Mouse (Mus musculus) limb, embryonic 12.5 days (tissue): ENCODE results near the gene Fam189a1. TPM values are rescaled to one million over a fixed set of nuclear protein-coding genes. Genes with fewer than 3 reads are reported as not detected.

Experiments
- ATAC-seq: fragments of 200-750 bp; cut with Nextera tagmentation; 2 replicates; pipeline ENCODE4 v1.8.0; 2017; ENCODE audit warnings: low read depth, moderate TSS enrichment; ENCODE audit not compliant: insufficient number of reproducible peaks, insufficient read depth, low FRiP score, low TSS enrichment
- H3K27ac ChIP-seq: fragments of 300-500 bp; sonication (generic); 2 replicates; pipeline ENCODE4 v1.5.1; 2016; ENCODE audit warnings: mild to moderate bottlenecking, moderate library complexity
- H3K27me3 ChIP-seq: fragments of 300-500 bp; sonication (generic); 2 replicates; pipeline ENCODE4 v1.6.1; 2016; ENCODE audit warnings: mild to moderate bottlenecking, moderate library complexity
- H3K36me3 ChIP-seq: fragments of 300-500 bp; sonication (generic); 2 replicates; pipeline ENCODE4 v1.6.1; 2016; ENCODE audit warnings: mild to moderate bottlenecking, moderate library complexity
- H3K4me1 ChIP-seq: fragments of 300-500 bp; sonication (generic); replicated peaks from 2 replicates; pipeline ENCODE4 v1.6.1; 2016
- H3K4me2 ChIP-seq: fragments of 300-500 bp; sonication (generic); 2 replicates; pipeline ENCODE4 v1.6.1; 2016; ENCODE audit warnings: mild to moderate bottlenecking, moderate library complexity
- H3K4me3 ChIP-seq: fragments of 300-500 bp; sonication (generic); replicated peaks from 2 replicates; pipeline ENCODE4 v1.5.1; 2016; ENCODE audit warnings: mild to moderate bottlenecking
- H3K9ac ChIP-seq: fragments of 300-500 bp; sonication (generic); replicated peaks from 2 replicates; pipeline ENCODE4 v1.6.1; 2016; ENCODE audit warnings: mild to moderate bottlenecking, moderate library complexity
- H3K9me3 ChIP-seq: fragments of 300-500 bp; sonication (generic); 2 replicates; pipeline ENCODE4 v1.6.1; 2016; ENCODE audit warnings: mild to moderate bottlenecking, moderate library complexity
- WGBS: fragments of 180-500 bp; shearing (Covaris S2); methylation state at CpG from one replicate; pipeline ENCODE4 v1.1.7; 2016; 5-methylcytosine and 5-hydroxymethylcytosine counted together
- polyA plus RNA-seq: library from polyadenylated mRNA; unstranded; fragments of >200 nt; fragmentation: Nextera tagmentation; extraction: Ambion mirVana; gene quantifications from 2 replicates; pipeline ENCODE4 v1.2.1, GENCODE M21; 2016

Fam189a1 gene
- polyA plus RNA-seq, 1 experiment from 2014 or later: 1.6 TPM

- Histone ChIP-seq H3K27ac (no peak overlapping the region), H3K27me3 (no peaks in the 10 kb centered on the region), H3K9me3 (no peaks in the 10 kb centered on the region), H3K4me2 (no peak overlapping the region), H3K4me3 (no peak overlapping the region), H3K4me1 (no peaks in the 10 kb centered on the region; the same call in 1 of the 2 replicates), H3K36me3 (no peaks in the 10 kb centered on the region), H3K9ac (no peak overlapping the region)
- ATAC-seq: no peak
- 52% methylated on average over 8 of the region's 8 CpGs for WGBS
Measured at GRCm38 (mm10) chr7:64805100-64805499, 351.3 kb downstream of the Fam189a1 start.

GRCm38 (mm10) chr7:64795554-64795953 is 360.8 kb downstream of the Fam189a1 start:
- no peak for ATAC-seq
- Histone ChIP-seq H3K27ac (no peak overlapping the region), H3K4me3 (no peak overlapping the region), H3K4me1 (no peaks in the 10 kb centered on the region), H3K4me2 (no peak overlapping the region), H3K9ac (no peak overlapping the region), H3K27me3 (no peaks in the 10 kb centered on the region), H3K36me3 (no peaks in the 10 kb centered on the region), H3K9me3 (no peaks in the 10 kb centered on the region)
- WGBS: 80% methylated on average over 6 of the region's 6 CpGs

GRCm38 (mm10) chr7:64792031-64792430 is 364.3 kb downstream of the Fam189a1 start:
- Histone ChIP-seq H3K4me1 (no peaks in the 10 kb centered on the region), H3K36me3 (no peaks in the 10 kb centered on the region), H3K9me3 (no peaks in the 10 kb centered on the region), H3K4me3 (no peak overlapping the region), H3K27me3 (no peaks in the 10 kb centered on the region), H3K27ac (no peak overlapping the region), H3K9ac (no peak overlapping the region), H3K4me2 (no peak overlapping the region)
- ATAC-seq: no peak
- WGBS: 78% methylated on average over 8 of the region's 8 CpGs

- no peak overlapping the region for H3K4me3 ChIP-seq
- H3K4me1 ChIP-seq: no peaks in the 10 kb centered on the region
- no peaks in the 10 kb centered on the region for H3K27me3 ChIP-seq
- 77% methylated on average over 9 of the region's 9 CpGs for WGBS
- H3K36me3 ChIP-seq: no peaks in the 10 kb centered on the region
- H3K9me3 ChIP-seq: no peaks in the 10 kb centered on the region
- H3K27ac ChIP-seq: no peak overlapping the region
- H3K9ac ChIP-seq: no peak overlapping the region
- no peak overlapping the region for H3K4me2 ChIP-seq
- no peak for ATAC-seq
Measured at GRCm38 (mm10) chr7:64791145-64791544, 365.2 kb downstream of the Fam189a1 start.

- ATAC-seq: no peak
- Histone ChIP-seq H3K4me1 (no peaks in the 10 kb centered on the region; the same call in 1 of the 2 replicates), H3K4me3 (no peak overlapping the region), H3K9me3 (no peaks in the 10 kb centered on the region), H3K27ac (no peak overlapping the region), H3K27me3 (no peaks in the 10 kb centered on the region), H3K4me2 (no peak overlapping the region), H3K36me3 (no peaks in the 10 kb centered on the region), H3K9ac (no peak overlapping the region)
- 41% methylated on average over 3 of the region's 3 CpGs for whole genome bisulfite sequencing
Measured at GRCm38 (mm10) chr7:64785040-64785439, 371.3 kb downstream of the Fam189a1 start.

- H3K9me3 ChIP-seq: no peaks in the 10 kb centered on the region
- no peak overlapping the region for H3K4me3 ChIP-seq
- ATAC-seq: no peak
- no peak overlapping the region for H3K9ac ChIP-seq
- H3K27ac ChIP-seq: no peak overlapping the region
- H3K36me3 ChIP-seq: no peaks in the 10 kb centered on the region
- 76% methylated on average over 4 of the region's 4 CpGs for WGBS
- H3K27me3 ChIP-seq: no peaks in the 10 kb centered on the region
- no peaks in the 10 kb centered on the region; the same call in 1 of the 2 replicates for H3K4me1 ChIP-seq
- no peak overlapping the region for H3K4me2 ChIP-seq
Measured at GRCm38 (mm10) chr7:64779501-64779900, 376.9 kb downstream of the Fam189a1 start.

- H3K4me2 ChIP-seq: no peak overlapping the region
Measured at GRCm38 (mm10) chr7:64776708-64777489, 379.5 kb downstream of the Fam189a1 start.

GRCm38 (mm10) chr7:64773465-64773864 is 382.9 kb downstream of the Fam189a1 start:
- ATAC-seq: no peak

More at GRCm38 (mm10) chr7:64776708-64777489, 379.5 kb downstream of the Fam189a1 start:
- ATAC-seq: no peak
- H3K9me3 ChIP-seq: no peaks in the 10 kb centered on the region
- no peaks in the 10 kb centered on the region for H3K27me3 ChIP-seq
- H3K27ac ChIP-seq: no peak overlapping the region
- H3K4me3 ChIP-seq: no peak overlapping the region
- H3K36me3 ChIP-seq: no peaks in the 10 kb centered on the region
- H3K4me1 ChIP-seq: no peaks in the 10 kb centered on the region; the same call in 1 of the 2 replicates
- no peak overlapping the region for H3K9ac ChIP-seq
- WGBS: 85% methylated on average over 13 of the region's 13 CpGs

GRCm38 (mm10) chr7:64770779-64771390 is 385.5 kb downstream of the Fam189a1 start:
- H3K27ac ChIP-seq: no peak overlapping the region
- no peak for ATAC-seq
- H3K9me3 ChIP-seq: no peaks in the 10 kb centered on the region
- H3K9ac ChIP-seq: no peak overlapping the region
- H3K27me3 ChIP-seq: no peaks in the 10 kb centered on the region
- H3K4me1 ChIP-seq: peaks cover 14% of the 10 kb centered on the region; the same call in 1 of the 2 replicates
- H3K4me2 ChIP-seq: peak overlapping the region; percentile 7; the same call in 1 of the 2 replicates
- no peak overlapping the region for H3K4me3 ChIP-seq
- H3K36me3 ChIP-seq: no peaks in the 10 kb centered on the region
- whole genome bisulfite sequencing: 69% methylated on average over 8 of the region's 8 CpGs

More at GRCm38 (mm10) chr7:64773465-64773864, 382.9 kb downstream of the Fam189a1 start:
- 42% methylated on average over 10 of the region's 10 CpGs for WGBS
- no peaks in the 10 kb centered on the region for H3K9me3 ChIP-seq
- H3K4me1 ChIP-seq: peaks cover 14% of the 10 kb centered on the region; the same call in 1 of the 2 replicates
- no peaks in the 10 kb centered on the region for H3K36me3 ChIP-seq
- H3K27ac ChIP-seq: no peak overlapping the region
- no peak overlapping the region for H3K4me2 ChIP-seq
- no peak overlapping the region for H3K9ac ChIP-seq
- no peaks in the 10 kb centered on the region for H3K27me3 ChIP-seq
- no peak overlapping the region for H3K4me3 ChIP-seq

- no peaks in the 10 kb centered on the region for H3K36me3 ChIP-seq
- peaks cover 14% of the 10 kb centered on the region; the same call in 1 of the 2 replicates for H3K4me1 ChIP-seq
- H3K27me3 ChIP-seq: no peaks in the 10 kb centered on the region
- no peaks in the 10 kb centered on the region for H3K9me3 ChIP-seq
- WGBS: 38% methylated on average over 7 of the region's 7 CpGs
- H3K9ac ChIP-seq: no peak overlapping the region
- no peak overlapping the region for H3K4me3 ChIP-seq
- H3K27ac ChIP-seq: peak overlapping the region; percentile 74
- no peak overlapping the region for H3K4me2 ChIP-seq
- no peak for ATAC-seq
Measured at GRCm38 (mm10) chr7:64769768-64770167, 386.6 kb downstream of the Fam189a1 start.

GRCm38 (mm10) chr7:64765595-64765994 is 390.8 kb downstream of the Fam189a1 start:
- Histone ChIP-seq H3K4me1 (peaks cover 12% of the 10 kb centered on the region; the same call in 1 of the 2 replicates), H3K27me3 (no peaks in the 10 kb centered on the region), H3K27ac (no peak overlapping the region), H3K9ac (no peak overlapping the region), H3K36me3 (no peaks in the 10 kb centered on the region), H3K4me2 (no peak overlapping the region), H3K9me3 (no peaks in the 10 kb centered on the region), H3K4me3 (no peak overlapping the region)
- no peak for ATAC-seq
- 82% methylated on average over 3 of the region's 3 CpGs for WGBS
